Mouse (Mus musculus) cerebellum, adult 2 months (tissue): ENCODE data around the gene Aspscr1. TPM values are rescaled to one million over a fixed set of nuclear protein-coding genes. Genes with fewer than 3 reads are reported as not detected.

ENCODE experiments used
- DNase-seq, 2 experiments: peaks; one replicate each; pipeline ENCODE4 v3.0.0; 2021
- H3K27ac ChIP-seq: fragments of 200-500 bp; 2 replicates; pipeline ENCODE4 v1.5.1; 2012; ENCODE audit warnings: low read length, control low read depth, inconsistent platforms; ENCODE audit not compliant: insufficient read depth
- H3K27me3 ChIP-seq: fragments of 200-500 bp; 2 replicates; pipeline ENCODE4 v1.6.1; 2012; ENCODE audit warnings: inconsistent platforms, mild to moderate bottlenecking, low read length, moderate library complexity; ENCODE audit not compliant: control insufficient read depth, insufficient read depth
- H3K4me1 ChIP-seq: fragments of 200-500 bp; 2 replicates; pipeline ENCODE4 v1.6.1; 2011; ENCODE audit warnings: low read length; ENCODE audit not compliant: control insufficient read depth, insufficient read depth
- H3K4me3 ChIP-seq: fragments of 200-500 bp; replicated peaks from 2 replicates; pipeline ENCODE3; 2011; ENCODE audit warnings: mild to moderate bottlenecking, low read depth, low read length, control low read depth; ENCODE audit not compliant: insufficient read depth
- CTCF ChIP-seq: fragments of 200-500 bp; IDR thresholded peaks from 2 replicates; pipeline ENCODE4 v1.5.1; 2011; ENCODE audit warnings: low read depth, mild to moderate bottlenecking, control low read depth, low read length, moderate library complexity, borderline replicate concordance; ENCODE audit not compliant: insufficient read depth
- POLR2A ChIP-seq: fragments of 200-500 bp; IDR thresholded peaks from 2 replicates; pipeline ENCODE4 v1.6.1; 2011; ENCODE audit warnings: low read length, control low read depth, borderline replicate concordance; ENCODE audit not compliant: insufficient read depth
- WGBS: fragments of 180-500 bp; shearing (Covaris S2); methylation state at CpG from one replicate; pipeline ENCODE4 v1.1.7; 2018; 5-methylcytosine and 5-hydroxymethylcytosine counted together
- polyA plus RNA-seq: library from polyadenylated mRNA; depleted of rRNA; stranded (reverse); fragments of >200 nt; gene quantifications from 2 replicates; pipeline ENCODE4 v1.2.3, GENCODE M21; 2012; rRNA removed

Gene Aspscr1
- polyA plus RNA-seq, 1 experiment, result 56.1 TPM

DNA sequence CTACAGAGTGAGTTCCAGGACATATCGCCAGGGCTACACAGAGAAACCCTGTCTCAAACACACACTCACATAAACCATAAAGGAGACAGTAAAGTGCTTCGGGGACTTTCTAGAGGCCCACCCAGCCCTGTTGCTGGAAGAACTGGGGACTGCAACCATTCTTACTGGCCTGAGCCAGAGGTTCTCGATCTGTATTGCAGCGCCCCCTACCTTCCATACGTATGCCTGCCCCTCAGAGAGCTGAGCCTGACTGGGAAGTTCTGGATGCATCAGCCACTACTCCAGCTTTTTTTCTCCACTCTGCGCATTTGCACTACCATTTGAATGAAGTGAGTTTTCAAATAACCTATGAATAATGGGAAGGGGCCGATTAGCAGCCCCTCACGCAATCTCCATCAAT, 76.7 kb downstream of the Aspscr1 start:
- Histone ChIP-seq H3K27me3 (no peaks in the 10 kb centered on the region), H3K27ac (no peak overlapping the region), H3K4me1 (no peaks in the 10 kb centered on the region), H3K4me3 (no peak overlapping the region)
- WGBS, result 60% methylated on average over 8 of the region's 8 CpGs
- TF ChIP-seq POLR2A, result no peak
- 0 out of 2 replicates have a peak, but pooled peaks have one; percentile 27 for TF ChIP-seq CTCF
- peak in 1 of 2 experiments; percentile 23 for DNase-seq

DNA sequence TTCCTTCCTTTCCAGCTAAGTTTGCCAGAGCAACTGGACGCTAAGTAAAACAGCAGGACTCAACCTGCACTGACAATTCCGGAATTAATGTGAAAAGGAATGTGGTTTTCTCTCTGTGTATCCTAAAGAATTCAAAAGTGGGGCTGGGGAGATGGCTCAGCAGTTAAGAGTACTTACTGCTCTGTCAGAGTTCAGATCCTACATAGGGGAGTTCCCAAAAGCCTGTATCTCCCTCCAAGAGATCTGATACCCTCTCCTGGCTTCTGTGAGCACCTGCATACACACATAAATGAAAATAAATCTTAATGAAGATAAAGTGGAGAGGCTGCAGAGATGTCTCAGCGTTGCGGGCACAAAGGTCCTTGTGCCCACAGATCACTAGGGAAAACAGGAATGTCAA, 78.8 kb downstream of the Aspscr1 start:
- whole genome bisulfite sequencing, result 58% methylated on average over 4 of the region's 4 CpGs
- no peak for TF ChIP-seq POLR2A
- TF ChIP-seq CTCF, result no peak
- no peaks in the 10 kb centered on the region for H3K27me3 ChIP-seq

More for the DNA sequence above, 78.8 kb downstream of the Aspscr1 start:
- H3K4me1 ChIP-seq, result no peaks in the 10 kb centered on the region
- no peak for DNase-seq
- H3K27ac ChIP-seq, result no peak overlapping the region
- H3K4me3 ChIP-seq, result no peak overlapping the region

Other genes with a start within 250 kb of the Aspscr1 start
- 54.2 and 56.3 TPM in 2 replicates for gene Nploc4, start 235.3 kb upstream of the Aspscr1 start, polyA plus RNA-seq
- gene Tspan10, start 230.3 kb upstream of the Aspscr1 start, polyA plus RNA-seq, result 0.05 and 0.06 TPM in 2 replicates
- 1.5 and 1.6 TPM in 2 replicates for gene Pde6g, start 219.5 kb upstream of the Aspscr1 start, polyA plus RNA-seq
- gene Oxld1, start 214.9 kb upstream of the Aspscr1 start, polyA plus RNA-seq, result 15.5 and 20.0 TPM in 2 replicates
- 27.3 and 28.3 TPM in 2 replicates for gene Ccdc137, start 214.9 kb upstream of the Aspscr1 start, polyA plus RNA-seq
- gene Arl16, start 205.4 kb upstream of the Aspscr1 start, polyA plus RNA-seq, result 42.7 and 56.5 TPM in 2 replicates
- 108 and 119 TPM in 2 replicates for gene Mrpl12, start 188.4 kb upstream of the Aspscr1 start, polyA plus RNA-seq
- gene Slc25a10, start 181.1 kb upstream of the Aspscr1 start, polyA plus RNA-seq, result 38.9 and 39.3 TPM in 2 replicates
- gene Gcgr, start 142.3 kb upstream of the Aspscr1 start, polyA plus RNA-seq, result 1.8 and 2.1 TPM in 2 replicates
- gene Mcrip1, start 123.2 kb upstream of the Aspscr1 start, polyA plus RNA-seq, result 159 and 168 TPM in 2 replicates
- gene Ppp1r27, start 121.8 kb upstream of the Aspscr1 start, polyA plus RNA-seq, result not detected in 2 replicates
- 98.4 and 105 TPM in 2 replicates for gene P4hb, start 99.7 kb upstream of the Aspscr1 start, polyA plus RNA-seq
- gene Arhgdia, start 91.3 kb upstream of the Aspscr1 start, polyA plus RNA-seq, result 288 and 305 TPM in 2 replicates
- 42.6 and 51.8 TPM in 2 replicates for gene Alyref, start 74.6 kb upstream of the Aspscr1 start, polyA plus RNA-seq
- gene Anapc11, start 74.6 kb upstream of the Aspscr1 start, polyA plus RNA-seq, result 168 and 178 TPM in 2 replicates
- 4.7 and 5.6 TPM in 2 replicates for gene Npb, start 64.5 kb upstream of the Aspscr1 start, polyA plus RNA-seq
- 401 and 403 TPM in 2 replicates for gene Pcyt2, start 55.0 kb upstream of the Aspscr1 start, polyA plus RNA-seq
- gene Sirt7, start 47.7 kb upstream of the Aspscr1 start, polyA plus RNA-seq, result 76.9 and 80.5 TPM in 2 replicates
- gene Mafg, start 39.4 kb upstream of the Aspscr1 start, polyA plus RNA-seq, result 60.5 and 65.3 TPM in 2 replicates
- gene Pycr1, start 29.2 kb upstream of the Aspscr1 start, polyA plus RNA-seq, result 2.1 and 2.3 TPM in 2 replicates
- gene Myadml2, start 24.8 kb upstream of the Aspscr1 start, polyA plus RNA-seq, result 3.3 and 4.5 TPM in 2 replicates
- 5.9 TPM in 2 replicates for gene Notum, start 11.8 kb upstream of the Aspscr1 start, polyA plus RNA-seq
- gene Cenpx, start 40.8 kb downstream of the Aspscr1 start, polyA plus RNA-seq, result 40.1 and 43.0 TPM in 2 replicates
- gene Lrrc45, start 41.0 kb downstream of the Aspscr1 start, polyA plus RNA-seq, result 86.6 and 96.0 TPM in 2 replicates
- 66.1 and 67.0 TPM in 2 replicates for gene Rac3, start 48.5 kb downstream of the Aspscr1 start, polyA plus RNA-seq
- 36.4 and 36.5 TPM in 2 replicates for gene Dcxr, start 54.3 kb downstream of the Aspscr1 start, polyA plus RNA-seq
- 1.9 and 3.1 TPM in 2 replicates for gene Cbr2, start 59.1 kb downstream of the Aspscr1 start, polyA plus RNA-seq
- 2.5 and 3.1 TPM in 2 replicates for gene Hmga1b, start 89.8 kb downstream of the Aspscr1 start, polyA plus RNA-seq
- 106 and 113 TPM in 2 replicates for gene Rfng, start 111.2 kb downstream of the Aspscr1 start, polyA plus RNA-seq
- 238 and 248 TPM in 2 replicates for gene Gps1, start 111.3 kb downstream of the Aspscr1 start, polyA plus RNA-seq
- 47.4 and 52.3 TPM in 2 replicates for gene Dus1l, start 123.4 kb downstream of the Aspscr1 start, polyA plus RNA-seq
- 246 and 274 TPM in 2 replicates for gene Fasn, start 151.6 kb downstream of the Aspscr1 start, polyA plus RNA-seq